Mouse (Mus musculus): ENCODE measurements around the gene Adap1.
"Not testable (repeated sequence)": the region's sequence is repeated elsewhere in the genome, so short reads cannot be mapped to it uniquely, and the experiment has no call there.

The Adap1 gene

GRCm38 (mm10) chr5:139351134-139351533 is 25.7 kb upstream of the Adap1 start, which contains the start of gene Cox19:
Gene Cox19 (minus strand): TSS chr5:139351418.
- no peak for DNase-seq (ENCODE audit: low spot score)

- no peak for DNase-seq (ENCODE audit: low spot score)
Observed at GRCm38 (mm10) chr5:139349713-139350112, 24.3 kb upstream of the Adap1 start.

- no peak for DNase-seq (ENCODE audit: low spot score)
Observed at GRCm38 (mm10) chr5:139347225-139347624, 21.8 kb upstream of the Adap1 start.

- no peak for DNase-seq (ENCODE audit: low spot score)
Observed at GRCm38 (mm10) chr5:139345364-139345714, 19.9 kb upstream of the Adap1 start.

- peak; percentile 98 for DNase-seq (ENCODE audit: low spot score)
Observed at GRCm38 (mm10) chr5:139344687-139345363, 19.4 kb upstream of the Adap1 start.

GRCm38 (mm10) chr5:139344021-139344686 is 18.7 kb upstream of the Adap1 start:
- DNase-seq (ENCODE audit: low spot score) = peak; percentile 90

- DNase-seq (ENCODE audit: low spot score) = no peak
Observed at GRCm38 (mm10) chr5:139338891-139339290, 13.5 kb upstream of the Adap1 start.

- DNase-seq (ENCODE audit: low spot score) = no peak
Observed at GRCm38 (mm10) chr5:139338403-139338802, 13.0 kb upstream of the Adap1 start.

GRCm38 (mm10) chr5:139337826-139338370 is 12.5 kb upstream of the Adap1 start:
- no peak for DNase-seq (ENCODE audit: low spot score)

- no peak for DNase-seq (ENCODE audit: low spot score)
Observed at GRCm38 (mm10) chr5:139335634-139336033, 10.2 kb upstream of the Adap1 start.

GRCm38 (mm10) chr5:139334394-139334793 is 9.0 kb upstream of the Adap1 start:
- DNase-seq (ENCODE audit: low spot score) = not testable (repeated sequence)

GRCm38 (mm10) chr5:139333301-139334013 is 8.0 kb upstream of the Adap1 start:
- no peak for DNase-seq (ENCODE audit: low spot score)

GRCm38 (mm10) chr5:139332590-139333272 is 7.3 kb upstream of the Adap1 start:
- DNase-seq (ENCODE audit: low spot score) = no peak

- DNase-seq (ENCODE audit: low spot score) = peak; percentile 87
Observed at GRCm38 (mm10) chr5:139331742-139332141, 6.3 kb upstream of the Adap1 start.

- no peak for DNase-seq (ENCODE audit: low spot score)
Observed at GRCm38 (mm10) chr5:139330766-139331165, 5.3 kb upstream of the Adap1 start.

- no peak for DNase-seq (ENCODE audit: low spot score)
Observed at GRCm38 (mm10) chr5:139327634-139328020, 2.2 kb upstream of the Adap1 start.

- no peak for DNase-seq (ENCODE audit: low spot score)
Observed at GRCm38 (mm10) chr5:139326986-139327633, 1.7 kb upstream of the Adap1 start.

- no peak for DNase-seq (ENCODE audit: low spot score)
Observed at GRCm38 (mm10) chr5:139326111-139326696, 782 bp upstream of the Adap1 start.

- DNase-seq (ENCODE audit: low spot score) = no peak
Observed at GRCm38 (mm10) chr5:139324691-139325394, 579 bp downstream of the Adap1 start.

- no peak for DNase-seq (ENCODE audit: low spot score)
Observed at GRCm38 (mm10) chr5:139324045-139324491, 1.4 kb downstream of the Adap1 start.
